Mouse (Mus musculus) ES-E14 (cell line): ENCODE measurements at regions not wholly inside any gene's neighbourhood (a gene's known extent, or its start where the extent isn't known, plus 50 kb on each side); places are given as distances from the start of the nearest gene placed in this dataset.

ENCODE experiments used
- CHD2 ChIP-seq: IDR thresholded peaks from 2 replicates; pipeline ENCODE4 v1.6.1; 2014; ENCODE audit warnings: mild to moderate bottlenecking, low read depth, low read length, inconsistent platforms
- HCFC1 ChIP-seq: IDR thresholded peaks from 2 replicates; pipeline ENCODE4 v1.6.1; 2012; ENCODE audit warnings: low read length, inconsistent platforms, borderline replicate concordance; ENCODE audit not compliant: insufficient read depth
- ZC3H11A ChIP-seq: IDR thresholded peaks from 2 replicates; pipeline ENCODE4 v1.6.1; 2012; ENCODE audit warnings: low read depth, mild to moderate bottlenecking, inconsistent platforms, low read length, borderline replicate concordance

GRCm38 (mm10) chr15:29824164-29824563 lies 348.2 kb upstream of the Ctnnd2 start:
- TF ChIP-seq ZC3H11A (no peak), CHD2 (no peak), HCFC1 (no peak)
